Mouse (Mus musculus) bone marrow macrophage, adult 2 months (primary cell): ENCODE measurements around the gene Prkd2.

ENCODE experiments used
- CTCF ChIP-seq: IDR thresholded peaks from 2 replicates; pipeline ENCODE4 v1.5.1; 2012; ENCODE audit warnings: low read depth, mild to moderate bottlenecking, low read length, moderate library complexity
- POLR2A ChIP-seq: IDR thresholded peaks from 2 replicates; pipeline ENCODE4 v1.6.1; 2012; ENCODE audit warnings: mild to moderate bottlenecking, low read depth, low read length, borderline replicate concordance

DNA sequence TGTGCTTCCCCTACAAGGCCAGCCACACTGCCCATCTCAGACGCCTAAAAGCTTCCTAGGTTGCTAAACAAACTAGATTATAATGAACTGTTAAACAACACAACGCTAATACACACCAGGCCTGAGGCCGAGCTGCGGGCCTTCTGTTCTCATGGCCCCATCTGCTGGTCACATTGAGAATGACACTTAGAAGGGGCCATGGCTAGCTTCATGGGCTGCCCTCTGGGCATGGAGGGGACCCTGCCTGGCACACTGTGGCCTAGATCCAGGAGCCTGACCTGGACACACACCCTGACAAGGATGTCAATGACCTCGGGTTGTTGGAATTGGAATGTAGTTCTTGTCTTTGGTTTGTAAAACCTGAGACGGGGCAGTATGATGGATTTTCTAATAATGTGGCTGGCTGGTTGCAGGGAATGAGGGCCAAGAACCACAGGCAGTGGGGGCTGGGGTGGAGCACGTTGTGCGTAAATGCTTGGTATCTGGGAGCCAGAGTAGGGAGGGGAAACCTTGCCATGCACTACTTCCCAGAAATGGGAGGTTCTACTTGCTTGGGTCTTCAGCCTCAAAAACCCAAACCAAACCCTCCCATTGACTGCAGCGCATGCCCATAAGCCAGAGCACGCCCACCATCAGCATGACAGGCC, 71.2 kb downstream of the Prkd2 start:
- TF ChIP-seq POLR2A: no peak
- TF ChIP-seq CTCF: peak; percentile 85
